Mouse (Mus musculus) myocyte (in vitro differentiated cells): ENCODE measurements around the gene Cfap54.

Experiments
- MAX ChIP-seq: IDR thresholded peaks from one replicate; pipeline ENCODE4 v1.6.1; 2011; ENCODE audit warnings: low read depth, mild to moderate bottlenecking, control low read depth
- MYOG ChIP-seq, 3 experiments: IDR thresholded peaks; one replicate each; pipeline ENCODE4 v1.6.1; 2011; ENCODE audit warnings: control low read depth in 2 of 3, low read depth in 2 of 3, mild to moderate bottlenecking in 2 of 3; ENCODE audit not compliant: insufficient read length in 2 of 3, control insufficient read depth in 1 of 3, insufficient read depth in 1 of 3
- POLR2A ChIP-seq: IDR thresholded peaks from one replicate; pipeline ENCODE4 v1.6.1; 2011; ENCODE audit warnings: low read depth, mild to moderate bottlenecking, control low read depth, moderate library complexity; ENCODE audit not compliant: insufficient read length
- POLR2AphosphoS2 ChIP-seq: IDR thresholded peaks from one replicate; pipeline ENCODE4 v1.6.1; 2011; ENCODE audit warnings: low read depth, control low read depth; ENCODE audit not compliant: insufficient read length

DNA sequence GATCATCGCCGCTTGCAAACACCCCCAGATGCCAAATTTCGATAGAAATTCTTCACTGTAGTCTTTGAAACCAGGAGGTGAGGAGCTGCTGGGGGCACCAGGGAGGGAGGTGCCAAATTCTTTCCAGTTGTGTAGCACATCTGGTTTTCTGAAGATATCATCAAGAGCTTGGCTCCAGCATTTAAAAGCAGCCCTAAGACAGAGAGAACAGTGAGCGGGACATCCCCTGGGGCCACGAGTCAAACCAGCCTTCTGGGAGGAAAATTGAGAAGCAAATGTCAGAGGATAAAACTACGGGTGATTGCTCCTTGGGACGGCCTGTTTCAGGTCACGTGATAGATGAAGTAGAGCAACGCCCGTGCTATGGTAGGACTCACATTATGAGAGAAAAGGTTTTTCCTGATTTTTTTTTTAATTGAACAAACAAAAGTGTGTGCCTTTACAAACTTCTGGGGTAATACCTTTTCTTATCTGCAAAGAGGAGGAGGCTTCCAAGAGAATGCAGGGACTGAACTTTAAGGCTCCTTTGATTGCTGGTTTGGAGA is 143.6 kb downstream of the Cfap54 start:
- TF ChIP-seq MAX (no peak), POLR2A (no peak), MYOG (IDR thresholded peaks at IDR 0.05; ENCODE audit: control insufficient read depth in 1 of 3, insufficient read depth in 1 of 3, insufficient read length in 2 of 3, low read depth in 2 of 3) (no peak), POLR2AphosphoS2 (no peak)
